Mouse (Mus musculus): ENCODE results near the gene Ing3.

GRCm38 (mm10) chr6:21909720-21910119 is 39.7 kb upstream of the Ing3 start:
- TF ChIP-seq CTCF (IDR thresholded peaks at IDR 0.05; ENCODE audit: control insufficient read depth, insufficient read depth, insufficient replicate concordance, low read depth, low read length) (no peak), POLR2A (IDR thresholded peaks at IDR 0.05; ENCODE audit: control insufficient read depth, low read depth, low read length) (no peak)
